Mouse (Mus musculus) testis, adult 10 weeks (tissue): Measurements from ENCODE around the gene AF366264. TPM values are rescaled to one million over a fixed set of nuclear protein-coding genes. Genes with fewer than 3 reads are reported as not detected.

Experiments
- polyA plus RNA-seq: library from polyadenylated mRNA; stranded (reverse); fragments of 350-450 nt; fragmentation: Illumina TruSeq; extraction: RNeasy Lipid Tissue Mini Kit (QIAGEN cat#74804); gene quantifications from one replicate; pipeline ENCODE4 v1.2.3, GENCODE M21; 2014; ENCODE audit warnings: low read depth, low replicate concordance

The AF366264 gene
- 65.1 TPM for polyA plus RNA-seq

DNA sequence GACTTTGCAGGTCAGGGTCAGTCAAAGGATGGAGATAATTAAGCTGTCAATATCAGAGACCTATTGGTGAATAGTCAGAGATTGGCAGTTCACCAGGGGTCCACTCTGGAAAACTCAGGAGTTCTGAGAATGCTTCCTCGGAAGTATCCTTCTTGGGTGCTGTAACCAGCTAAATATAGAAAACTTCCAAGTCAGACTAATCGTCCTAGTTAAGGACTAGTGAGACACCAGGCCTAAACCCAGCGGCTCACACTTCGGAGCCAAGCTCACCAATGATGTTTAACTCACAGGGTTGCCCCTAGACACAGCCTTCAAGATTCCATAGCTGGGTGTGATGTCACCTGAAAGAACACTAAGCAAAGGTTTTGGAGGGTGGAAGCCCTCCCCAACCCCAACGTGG is at the start of gene AF366264:
Gene AF366264 (minus strand): TSS at position 101 of the 400 bp plus-strand sequence.

DNA sequence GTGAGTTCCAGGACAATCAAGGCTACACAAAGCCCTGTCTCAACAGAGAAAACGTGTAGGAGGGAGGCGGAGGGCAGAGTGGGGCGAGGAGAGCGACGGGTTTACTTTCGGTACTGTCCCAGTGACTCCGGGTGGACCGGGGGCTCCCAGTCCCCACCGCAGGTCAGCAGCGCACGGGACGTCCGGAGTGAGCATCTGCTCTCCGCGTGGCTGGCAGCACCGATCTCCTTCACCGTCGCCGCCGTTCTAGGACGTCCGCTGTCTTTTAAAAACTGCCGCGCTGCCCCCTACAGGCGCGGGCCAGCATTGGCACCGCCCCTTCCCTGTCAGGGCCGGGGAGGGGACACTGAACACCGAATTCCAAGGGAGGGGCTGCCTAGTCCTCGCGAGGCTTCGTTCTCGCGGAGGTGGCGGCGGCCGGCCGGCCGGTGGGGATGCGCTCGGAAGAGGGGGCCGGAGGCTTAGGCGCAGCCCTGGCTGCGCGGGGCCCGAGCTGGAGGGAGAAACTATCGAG is 52.9 kb downstream of the AF366264 start, which contains the start of gene Upf3a:
Gene Upf3a (plus strand): TSS at position 366 of the 514 bp plus-strand sequence.

Other genes starting within 250 kb of the AF366264 start
- 18.6 TPM for gene Rasa3, start 160.8 kb downstream of the AF366264 start, polyA plus RNA-seq
- gene Cfap97d2, start 132.5 kb downstream of the AF366264 start, polyA plus RNA-seq: 1.6 TPM
- 30.5 TPM for gene Cdc16, start 80.7 kb downstream of the AF366264 start, polyA plus RNA-seq
- 97.7 TPM for gene Upf3a, start 52.8 kb downstream of the AF366264 start, polyA plus RNA-seq
- gene Champ1, start 31.3 kb upstream of the AF366264 start, polyA plus RNA-seq: 7.4 TPM
- 38.5 TPM for gene Coprs, start 51.9 kb upstream of the AF366264 start, polyA plus RNA-seq